Mouse (Mus musculus) heart, adult 18-20 months (tissue): ENCODE results near the gene Adprh. TPM values are rescaled to one million over a fixed set of nuclear protein-coding genes. Genes with fewer than 3 reads are reported as not detected.
"Not testable (repeated sequence)": the region's sequence is repeated elsewhere in the genome, so short reads cannot be mapped to it uniquely, and the experiment has no call there.

Experiments used
- DNase-seq, 2 experiments: peaks; one replicate each; pipeline ENCODE4 v3.0.0; 2021 to 2022; ENCODE audit warnings: mixed read lengths in 1 of 2
- long read RNA-seq, 2 experiments: library from polyadenylated mRNA; stranded (forward); transcript quantifications; one replicate each; pipeline ENCODE4 v2.0.0; 2021
- total RNA-seq, 2 experiments: library from RNA; stranded (reverse); gene quantifications; 2 replicates each; pipeline ENCODE4 v1.2.3; 2021

The Adprh gene
- 10 to 100 TPM; 25.6 to 26.8 TPM for total RNA-seq
- long read RNA-seq, experiment 1, transcript Adprh-201 (4 exons, 2,966 nt), result major isoform, 61 of 68 reads
- long read RNA-seq, experiment 1, partial matches to known transcripts, result 2 of 68 reads
- long read RNA-seq, experiment 1, other reads (novel, unspliced or antisense), result 5 of 68 reads
- long read RNA-seq, experiment 2, transcript Adprh-201 (4 exons, 2,966 nt), result major isoform, 44 of 49 reads
- long read RNA-seq, experiment 2, partial matches to known transcripts, result 3 of 49 reads
- long read RNA-seq, experiment 2, other reads (novel, unspliced or antisense), result 2 of 49 reads

DNA sequence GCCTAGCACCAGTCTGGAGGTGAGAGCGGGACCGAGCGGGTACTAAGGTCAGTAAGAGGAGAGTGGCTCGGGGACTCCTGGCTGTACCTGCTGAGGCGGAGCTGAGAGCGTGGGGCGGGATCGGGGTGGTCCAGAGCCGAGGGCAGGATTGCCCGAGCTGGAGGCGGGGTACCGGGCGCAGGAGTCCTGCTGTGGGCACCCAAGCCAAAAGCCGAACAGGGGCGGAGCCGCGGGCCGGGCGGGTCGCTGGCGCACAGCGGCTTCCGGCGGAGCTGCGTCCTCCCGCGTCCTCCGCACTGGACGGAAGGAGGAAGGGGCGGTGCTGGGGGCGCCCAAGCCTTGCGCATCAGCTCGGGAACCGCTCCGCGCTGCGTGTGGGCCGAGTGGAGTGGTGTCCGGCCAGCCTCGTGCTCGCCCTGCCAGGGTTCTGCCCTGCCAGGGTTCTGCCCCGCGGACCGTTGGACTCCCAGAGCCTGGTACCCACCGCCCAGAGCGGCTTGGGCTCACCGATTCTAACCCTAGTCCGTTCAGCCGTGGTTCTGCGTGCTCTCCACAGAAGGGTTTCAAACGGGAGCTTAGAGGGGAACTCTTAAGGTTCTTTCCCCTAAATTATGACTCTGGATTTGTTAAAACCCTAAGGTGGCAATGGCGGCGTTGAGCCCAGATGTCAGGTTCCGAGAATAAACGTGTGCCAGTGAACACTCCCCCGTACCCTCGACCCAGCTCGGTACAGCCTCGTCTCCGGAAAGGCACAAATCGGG is at the start of gene Adprh:
Gene Adprh, minus strand, starts transcription at position 262 of the 761 bp plus-strand sequence.
- peak; percentile 94 to 97 for DNase-seq

GRCm38 (mm10) chr16:38496604-38497140 is 44.2 kb upstream of the Adprh start:
- DNase-seq, result no peak

DNA sequence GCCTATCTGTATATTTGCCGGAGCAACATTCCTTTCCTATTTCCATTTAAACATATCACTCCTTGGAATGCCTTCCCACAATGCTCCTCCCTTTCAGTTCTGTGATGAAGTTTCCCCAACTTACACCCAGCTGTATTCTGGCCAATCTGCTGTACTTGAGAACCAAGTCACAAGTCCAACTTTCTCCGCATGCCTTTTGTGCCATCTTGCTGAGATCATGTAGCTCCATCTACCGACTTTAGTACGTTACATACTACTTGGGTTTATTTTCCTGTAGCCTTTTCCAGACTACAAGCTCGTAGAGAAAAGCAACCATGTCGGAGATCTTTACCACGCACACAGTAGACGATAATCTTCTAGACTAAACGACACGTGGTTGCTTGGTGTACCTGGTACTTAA is 41.4 kb upstream of the Adprh start:
- peak in 1 of 2 experiments; percentile 16 for DNase-seq

DNA sequence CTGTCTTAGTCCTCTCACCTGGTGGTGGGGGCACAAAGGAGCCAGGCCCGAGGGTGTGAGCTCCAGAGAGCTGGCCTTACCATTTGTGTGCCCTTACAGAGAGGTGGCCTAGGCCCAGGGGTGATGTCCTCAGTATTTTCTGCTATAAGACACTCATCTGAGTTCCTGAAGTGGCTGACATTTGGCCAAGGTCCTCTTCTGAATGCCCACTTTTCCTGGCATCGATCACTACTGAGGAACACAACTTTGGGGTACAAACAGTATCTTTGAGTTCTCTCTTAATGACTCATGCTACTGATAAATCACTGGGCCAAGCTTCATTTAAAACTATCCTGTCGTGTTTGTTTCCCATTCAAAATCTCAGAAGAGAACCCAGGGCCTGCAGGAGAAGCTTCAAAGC is 40.0 kb upstream of the Adprh start:
- no peak for DNase-seq

GRCm38 (mm10) chr16:38483582-38484309 is 31.2 kb upstream of the Adprh start:
- DNase-seq, result peak in 1 of 2 experiments; percentile 25

DNA sequence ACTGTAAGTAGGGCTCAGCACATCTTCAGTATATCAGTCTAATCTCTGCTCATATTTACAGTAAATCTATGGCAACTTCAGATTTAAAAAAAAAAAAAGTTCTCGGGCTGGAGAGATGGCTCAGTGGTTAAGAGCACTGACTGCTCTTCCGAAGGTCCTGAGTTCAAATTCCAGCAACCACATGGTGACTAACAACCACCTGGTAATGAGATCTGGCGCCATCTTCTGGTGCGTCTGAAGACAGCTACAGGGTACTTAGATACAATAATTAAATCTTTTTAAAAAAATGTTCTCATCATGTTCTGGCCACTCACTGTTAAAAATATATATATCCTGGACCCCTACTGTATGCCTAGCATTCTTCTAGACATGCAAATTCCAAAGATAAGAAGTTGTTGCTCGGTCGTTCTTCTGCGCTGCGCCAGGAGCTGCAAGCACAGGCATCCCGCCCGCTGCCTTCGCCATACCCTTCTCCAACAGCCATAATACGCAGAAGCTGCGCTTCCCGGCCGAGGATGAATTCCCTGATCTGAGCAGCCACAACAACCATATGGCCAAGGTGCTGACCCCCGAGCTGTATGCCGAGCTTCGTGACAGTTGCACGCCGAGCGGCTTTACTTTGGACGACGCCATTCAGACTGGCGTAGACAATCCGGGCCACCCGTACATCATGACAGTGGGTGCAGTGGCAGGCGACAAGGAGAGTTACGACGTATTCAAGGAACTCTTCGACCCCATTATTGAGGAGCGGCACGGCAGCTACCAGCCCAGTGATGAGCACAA is 30.5 kb upstream of the Adprh start:
- DNase-seq, result peak; percentile 43 to 64

GRCm38 (mm10) chr16:38481327-38481726 is 28.8 kb upstream of the Adprh start:
- DNase-seq, result no peak

DNA sequence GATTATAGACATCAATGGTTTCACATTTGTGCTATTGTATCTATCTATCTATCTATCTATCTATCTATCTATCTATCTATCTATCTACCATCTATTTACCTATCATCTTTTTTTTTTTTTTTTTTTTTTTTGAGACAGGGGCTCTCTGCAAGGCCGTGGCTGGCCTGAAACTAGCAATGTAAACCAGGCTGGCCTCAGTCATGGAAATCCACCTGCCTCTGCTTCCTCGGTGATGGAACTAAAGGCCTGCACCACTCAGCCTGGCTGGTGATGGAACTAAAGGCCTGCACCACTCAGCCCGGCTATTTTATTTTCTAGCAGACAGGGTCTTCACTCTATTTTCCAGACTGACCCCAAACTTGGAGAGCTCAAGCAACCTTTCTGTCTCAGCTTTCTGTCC is 25.8 kb upstream of the Adprh start:
- DNase-seq, result no peak

- DNase-seq, result not testable (repeated sequence)
Measured at GRCm38 (mm10) chr16:38477241-38477608, 24.7 kb upstream of the Adprh start.

DNA sequence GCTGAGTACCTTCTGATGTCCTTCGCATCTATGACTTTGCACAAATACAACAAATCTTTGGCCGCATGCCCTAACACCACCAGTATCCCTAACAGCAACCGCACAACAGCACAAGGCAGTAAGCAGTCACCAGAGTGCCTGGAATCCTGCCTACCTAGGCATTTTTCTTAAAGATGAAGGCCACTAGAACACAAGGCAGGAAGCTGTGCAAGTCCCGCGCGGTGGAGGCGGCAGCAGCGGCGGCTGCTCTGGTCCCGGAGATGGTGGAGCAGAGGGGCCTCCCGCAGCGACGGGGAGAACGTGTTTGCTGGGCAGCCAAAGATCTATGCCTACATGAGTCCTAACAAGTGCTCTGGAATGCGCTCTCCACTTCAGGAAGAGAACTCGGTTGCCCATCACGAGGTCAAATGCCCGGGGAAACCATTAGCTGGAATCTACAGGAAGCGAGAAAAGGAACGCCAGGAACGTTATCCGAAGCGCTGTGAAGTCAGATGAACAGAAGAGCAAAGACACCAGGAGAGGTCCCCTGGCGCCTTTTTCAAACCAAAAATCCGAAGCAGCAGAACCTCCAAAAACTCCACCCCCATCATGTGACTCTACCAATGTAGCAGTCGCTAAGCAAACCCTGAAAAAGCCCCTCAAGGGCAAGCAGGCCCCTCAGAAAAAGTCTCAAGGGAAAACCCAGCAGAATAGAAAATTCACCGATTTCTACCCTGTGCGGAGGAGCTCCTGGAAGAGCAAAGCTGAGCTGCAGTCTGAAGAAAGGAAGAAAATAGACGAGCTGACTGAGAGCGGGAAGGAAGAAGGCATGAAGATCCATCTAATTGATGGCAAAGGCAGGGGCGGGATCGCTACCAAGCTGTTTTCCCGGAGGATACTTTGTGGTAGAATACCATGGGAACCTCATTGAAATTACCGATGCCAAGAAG is 24.1 kb upstream of the Adprh start:
- DNase-seq, result peak; percentile 50 to 73

- DNase-seq, result no peak
Measured at GRCm38 (mm10) chr16:38475681-38476311, 23.3 kb upstream of the Adprh start.

DNA sequence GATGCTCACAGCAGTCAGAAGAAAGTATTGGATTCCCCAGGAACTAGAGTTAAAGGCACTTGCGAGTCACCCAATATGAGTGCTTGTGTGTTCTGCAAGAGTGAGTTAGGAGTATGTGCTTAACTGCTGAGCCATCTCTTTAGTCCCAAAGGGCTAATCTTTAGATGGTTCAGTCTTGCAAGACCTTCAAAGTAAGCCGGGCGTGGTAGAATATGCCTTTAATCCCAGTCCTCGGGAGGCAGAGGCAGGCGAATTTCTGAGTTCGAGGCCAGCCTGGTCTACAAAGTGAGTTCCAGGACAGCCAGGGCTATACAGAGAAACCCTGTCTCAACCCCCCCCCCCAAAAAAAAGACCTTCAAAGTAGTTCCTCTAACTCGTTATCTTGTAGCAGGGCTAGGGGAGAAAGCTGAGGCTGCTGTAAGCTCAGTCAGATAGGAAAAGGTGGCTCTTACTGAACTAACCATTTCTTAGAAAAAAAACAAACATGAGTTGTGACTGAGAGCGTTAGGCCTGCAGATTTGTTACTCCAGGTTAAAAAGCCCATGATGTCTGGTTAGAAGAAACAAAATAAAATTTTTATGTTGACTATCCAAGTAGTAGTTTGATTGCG is 22.3 kb upstream of the Adprh start:
- no peak for DNase-seq

GRCm38 (mm10) chr16:38473661-38474060 is 21.2 kb upstream of the Adprh start:
- DNase-seq, result no peak

- DNase-seq, result no peak
Measured at GRCm38 (mm10) chr16:38472507-38472873, 20.0 kb upstream of the Adprh start.

- no peak for DNase-seq
Measured at GRCm38 (mm10) chr16:38471697-38472506, 19.4 kb upstream of the Adprh start.

GRCm38 (mm10) chr16:38469437-38469836 is 16.9 kb upstream of the Adprh start:
- no peak for DNase-seq

DNA sequence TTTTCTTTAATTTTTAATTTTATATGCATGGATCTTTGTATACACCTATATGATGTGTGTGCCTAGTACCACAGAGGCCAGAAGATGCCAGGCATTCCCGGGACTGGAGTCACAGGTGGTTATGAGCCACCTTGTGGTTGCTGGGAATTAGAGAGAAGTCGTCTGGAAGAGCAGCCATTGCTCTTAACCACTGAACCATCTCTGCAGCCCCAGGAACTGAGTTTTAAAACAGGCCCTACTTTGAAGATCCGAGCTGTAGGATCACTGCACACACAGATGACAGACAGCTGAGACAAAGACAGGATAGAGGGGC is 16.2 kb upstream of the Adprh start:
- DNase-seq, result no peak

GRCm38 (mm10) chr16:38467917-38468705 is 15.6 kb upstream of the Adprh start:
- no peak for DNase-seq
